Mouse (Mus musculus) layer of hippocampus, postnatal 14 days (tissue): ENCODE data around the gene Aars2. TPM values are rescaled to one million over a fixed set of nuclear protein-coding genes. Genes with fewer than 3 reads are reported as not detected.

Experiments
- DNase-seq, 2 experiments: peaks; one replicate each; pipeline ENCODE4 v3.0.0; 2021 to 2022; ENCODE audit warnings: low spot score in 2 of 2, mixed read lengths in 1 of 2
- total RNA-seq, 2 experiments: library from RNA; stranded (reverse); gene quantifications; 2 replicates each; pipeline ENCODE4 v1.2.3; 2021

The Aars2 gene
- total RNA-seq, 2 experiments from 2014 or later: 20.4 to 24.2 TPM

GRCm38 (mm10) chr17:45498397-45498796 lies 8.2 kb upstream of the Aars2 start:
- DNase-seq: no peak

GRCm38 (mm10) chr17:45499516-45499915 lies 7.1 kb upstream of the Aars2 start:
- no peak for DNase-seq

GRCm38 (mm10) chr17:45500981-45501380 lies 5.7 kb upstream of the Aars2 start:
- no peak for DNase-seq

- no peak for DNase-seq
Measured at GRCm38 (mm10) chr17:45502324-45502723, 4.3 kb upstream of the Aars2 start.

- DNase-seq: no peak
Measured at GRCm38 (mm10) chr17:45503301-45503973, 3.2 kb upstream of the Aars2 start.

GRCm38 (mm10) chr17:45505941-45506465 lies 638 bp upstream of the Aars2 start:
- no peak for DNase-seq

GRCm38 (mm10) chr17:45510871-45511270 lies 4.2 kb downstream of the Aars2 start:
- DNase-seq: no peak

GRCm38 (mm10) chr17:45511757-45512156 lies 5.1 kb downstream of the Aars2 start:
- DNase-seq: no peak

GRCm38 (mm10) chr17:45515204-45515726 lies 8.6 kb downstream of the Aars2 start:
- DNase-seq: no peak

- no peak for DNase-seq
Measured at GRCm38 (mm10) chr17:45515806-45516205, 9.2 kb downstream of the Aars2 start.

GRCm38 (mm10) chr17:45516488-45516887 lies 9.8 kb downstream of the Aars2 start:
- DNase-seq: peak; percentile 77 to 84

- no peak for DNase-seq
Measured at GRCm38 (mm10) chr17:45517135-45517534, 10.5 kb downstream of the Aars2 start.

GRCm38 (mm10) chr17:45517549-45518215 lies 11.0 kb downstream of the Aars2 start:
- no peak for DNase-seq

GRCm38 (mm10) chr17:45518766-45519475 lies 12.3 kb downstream of the Aars2 start:
- DNase-seq: no peak

GRCm38 (mm10) chr17:45520136-45520535 lies 13.5 kb downstream of the Aars2 start:
- no peak for DNase-seq

GRCm38 (mm10) chr17:45523263-45523662 lies 16.6 kb downstream of the Aars2 start, which contains the start of gene Tcte1:
TSS of gene Tcte1 (plus strand) at chr17:45523434.
- no peak for DNase-seq

GRCm38 (mm10) chr17:45524961-45525360 lies 18.3 kb downstream of the Aars2 start:
- no peak for DNase-seq

GRCm38 (mm10) chr17:45526571-45526970 lies 19.9 kb downstream of the Aars2 start:
- DNase-seq: no peak

- DNase-seq: no peak
Measured at GRCm38 (mm10) chr17:45530346-45530782, 23.7 kb downstream of the Aars2 start.

GRCm38 (mm10) chr17:45532896-45533295 lies 26.3 kb downstream of the Aars2 start:
- no peak for DNase-seq

GRCm38 (mm10) chr17:45536264-45536663 lies 29.6 kb downstream of the Aars2 start:
- DNase-seq: no peak

- no peak for DNase-seq
Measured at GRCm38 (mm10) chr17:45538394-45538793, 31.8 kb downstream of the Aars2 start.
